Mouse (Mus musculus): ENCODE data around the gene Wdr45b.
A peak's percentile ranks its signal among the peaks of the same experiment; 100 is the strongest.
"Not testable (repeated sequence)": the region's sequence is repeated elsewhere in the genome, so short reads cannot be mapped to it uniquely, and the experiment has no call there.

The Wdr45b gene

GRCm38 (mm10) chr11:121328206-121328605 is 26.0 kb downstream of the Wdr45b start:
- DNase-seq (ENCODE audit: low read depth, low spot score), result no peak

- no peak for DNase-seq (ENCODE audit: low read depth, low spot score)
These were observed 27.6 kb downstream of the Wdr45b start for GRCm38 (mm10) chr11:121326681-121327080.

- no peak for DNase-seq (ENCODE audit: low read depth, low spot score)
These were observed 28.2 kb downstream of the Wdr45b start for GRCm38 (mm10) chr11:121326034-121326433.

GRCm38 (mm10) chr11:121307712-121308111 is 46.5 kb downstream of the Wdr45b start:
- DNase-seq (ENCODE audit: low read depth, low spot score), result not testable (repeated sequence)

GRCm38 (mm10) chr11:121306608-121307007 is 47.6 kb downstream of the Wdr45b start:
- no peak for DNase-seq (ENCODE audit: low read depth, low spot score)

- no peak for DNase-seq (ENCODE audit: low read depth, low spot score)
These were observed 48.9 kb downstream of the Wdr45b start for GRCm38 (mm10) chr11:121305371-121305770.

- DNase-seq (ENCODE audit: low read depth, low spot score), result no peak
These were observed 54.0 kb downstream of the Wdr45b start for GRCm38 (mm10) chr11:121300265-121300664.

- DNase-seq (ENCODE audit: low read depth, low spot score), result no peak
These were observed 55.8 kb downstream of the Wdr45b start for GRCm38 (mm10) chr11:121298493-121298892.

- DNase-seq (ENCODE audit: low read depth, low spot score), result no peak
These were observed 59.5 kb downstream of the Wdr45b start for GRCm38 (mm10) chr11:121294771-121295170.

GRCm38 (mm10) chr11:121289859-121290258 is 64.4 kb downstream of the Wdr45b start:
- peak; percentile 22 for DNase-seq (ENCODE audit: low read depth, low spot score)

- no peak for DNase-seq (ENCODE audit: low read depth, low spot score)
These were observed 71.3 kb downstream of the Wdr45b start for GRCm38 (mm10) chr11:121282911-121283310.

GRCm38 (mm10) chr11:121278011-121278410 is 76.2 kb downstream of the Wdr45b start:
- no peak for DNase-seq (ENCODE audit: low read depth, low spot score)

GRCm38 (mm10) chr11:121277516-121277915 is 76.7 kb downstream of the Wdr45b start:
- DNase-seq (ENCODE audit: low read depth, low spot score), result no peak
